Mouse (Mus musculus): ENCODE data around the gene Ube2s. TPM values are rescaled to one million over a fixed set of nuclear protein-coding genes. Genes with fewer than 3 reads are reported as not detected.
A peak's percentile ranks its signal among the peaks of the same experiment; 100 is the strongest.

The Ube2s gene
- polyA plus RNA-seq, 1 experiment from 2014 or later = 292 TPM

DNA sequence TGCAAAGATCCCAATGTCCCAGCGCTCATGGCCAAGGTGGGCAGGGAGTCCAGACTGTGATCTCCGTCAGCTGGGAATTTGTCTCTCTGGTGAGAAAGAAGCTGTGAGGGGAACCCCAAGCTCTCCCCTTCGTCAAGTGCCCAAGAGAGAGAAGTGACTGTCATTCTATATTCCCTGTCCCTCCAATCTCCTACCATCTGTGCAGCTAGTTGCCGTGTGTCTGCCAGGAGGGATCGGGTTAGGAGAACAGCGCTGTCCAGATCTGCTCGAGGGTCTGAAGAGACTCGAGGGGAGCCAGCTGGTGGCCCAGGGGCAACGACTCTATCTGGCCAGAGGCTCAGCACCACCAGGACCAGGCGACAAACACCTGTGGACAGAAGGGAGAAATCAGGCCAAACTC, 36.3 kb downstream of the Ube2s start:
- Histone ChIP-seq H3K4me2 (no peak overlapping the region), H3K4me3 (replicated peaks) (no peak overlapping the region), H3K36me3 (no peaks in the 10 kb centered on the region), H3K9me3 (replicated peaks) (no peaks in the 10 kb centered on the region), H3K4me1 (replicated peaks) (peaks cover 17% of the 10 kb centered on the region), H3K27me3 (peaks cover 83% of the 10 kb centered on the region), H3K9ac (no peak overlapping the region), H3K27ac (no peak overlapping the region)
- DNase-seq (no peak), ATAC-seq (ENCODE audit: low read depth) (no peak)
- WGBS (ENCODE audit: insufficient replicate concordance) = 42% methylated on average over 10 of the region's 10 CpGs

DNA sequence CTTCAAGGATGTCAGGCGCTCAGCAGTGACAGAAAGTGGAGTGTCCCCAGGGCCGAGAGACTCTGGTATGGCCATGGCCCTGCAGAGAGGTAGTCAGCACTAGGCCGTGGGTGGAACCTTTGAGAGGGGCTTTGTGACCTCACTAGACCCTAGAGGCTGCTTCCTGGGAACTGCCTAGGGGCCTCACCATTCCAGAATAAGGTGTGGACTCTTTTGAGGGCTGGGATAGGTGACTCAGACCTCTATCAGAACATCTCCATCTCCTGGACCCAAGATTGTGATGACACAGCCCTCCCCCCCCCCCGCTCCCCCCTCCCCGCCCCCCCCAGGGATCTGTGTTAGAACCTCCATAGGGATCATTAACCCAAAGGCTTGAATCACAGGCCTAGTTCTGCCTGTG, 41.2 kb downstream of the Ube2s start, which contains the start of gene Fam71e2:
TSS of gene Fam71e2 (minus strand) at position 101 of the 400 bp plus-strand sequence.
- no peak within 1 kb of the TSS for H3K4me3 ChIP-seq (replicated peaks)
- no peak for ATAC-seq (ENCODE audit: low read depth)
- no peak within 1 kb of the TSS for H3K9ac ChIP-seq
- peaks cover 47% of the 10 kb centered on the region for H3K27me3 ChIP-seq
- H3K4me1 ChIP-seq (replicated peaks) = no peaks in the 10 kb centered on the region
- H3K9me3 ChIP-seq (replicated peaks) = no peaks in the 10 kb centered on the region
- H3K36me3 ChIP-seq = no peaks in the 10 kb centered on the region
- WGBS (ENCODE audit: insufficient replicate concordance) = 48% methylated on average over 3 of the region's 5 CpGs
- H3K27ac ChIP-seq = no peak within 1 kb of the TSS
- no peak for DNase-seq
- no peak within 1 kb of the TSS for H3K4me2 ChIP-seq

DNA sequence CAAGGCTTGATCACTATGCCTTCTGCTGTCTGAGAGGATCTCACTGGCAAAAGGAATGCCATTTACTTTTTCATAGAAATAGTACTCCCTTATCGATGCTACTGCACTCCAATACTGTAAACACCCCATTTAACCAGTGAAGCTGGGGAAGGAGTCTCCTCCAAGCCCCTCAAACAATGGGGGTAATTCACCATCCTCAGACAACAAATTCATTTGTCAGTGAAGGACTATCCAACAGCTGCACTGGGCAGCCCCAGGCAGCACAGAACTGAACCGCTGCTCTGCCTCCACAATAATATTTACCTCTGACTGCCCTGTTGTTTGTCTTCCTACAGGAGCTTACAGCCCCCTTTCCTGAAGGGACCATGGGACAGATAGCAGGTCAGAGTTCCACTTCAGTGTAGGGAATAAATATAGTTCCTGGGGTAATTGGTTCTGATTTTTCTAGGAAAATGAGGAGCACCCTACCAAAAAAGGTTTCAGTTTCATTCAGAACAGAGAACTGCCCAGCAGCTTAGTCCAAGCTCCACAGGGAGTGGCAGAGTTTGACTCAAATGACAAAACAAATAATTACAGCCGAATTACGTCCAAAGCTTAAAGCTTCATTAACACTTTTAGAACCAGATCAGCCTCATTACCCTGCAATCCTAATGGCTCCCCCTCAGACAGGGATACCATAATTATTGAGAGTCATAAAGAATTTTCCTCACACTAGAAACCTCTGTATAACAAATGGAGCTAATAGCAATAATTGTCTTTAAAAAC, 47.3 kb downstream of the Ube2s start:
- 30% methylated on average over 4 of the region's 4 CpGs for WGBS (ENCODE audit: insufficient replicate concordance)
- Histone ChIP-seq H3K36me3 (no peaks in the 10 kb centered on the region), H3K4me3 (replicated peaks) (no peak overlapping the region), H3K27me3 (peaks cover 40% of the 10 kb centered on the region), H3K27ac (no peak overlapping the region), H3K4me2 (no peak overlapping the region), H3K9me3 (replicated peaks) (no peaks in the 10 kb centered on the region), H3K9ac (0 out of 2 replicates have a peak overlapping the region, but pooled peaks have one; percentile 23), H3K4me1 (replicated peaks) (no peaks in the 10 kb centered on the region)
- no peak for ATAC-seq (ENCODE audit: low read depth)
- no peak for DNase-seq

DNA sequence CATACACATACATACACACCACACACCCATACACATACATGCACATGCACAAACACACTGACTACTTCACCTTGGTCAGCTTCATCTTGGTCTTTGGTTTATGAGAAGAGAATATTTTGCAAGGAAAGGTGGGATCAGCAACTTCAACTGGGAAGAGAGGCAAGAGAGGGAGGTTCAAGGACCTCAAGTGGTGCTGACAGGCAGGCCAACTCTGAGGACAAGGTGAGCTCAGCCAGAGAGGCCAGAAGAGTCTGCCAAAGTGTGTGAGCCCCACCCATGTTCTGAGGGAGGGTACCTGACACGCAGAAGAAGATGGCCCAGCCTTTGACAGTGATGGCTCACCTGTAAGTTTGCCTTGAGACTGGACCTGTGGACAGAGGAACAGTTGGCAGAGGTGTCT, 52.7 kb downstream of the Ube2s start:
- WGBS (ENCODE audit: insufficient replicate concordance) = 50% methylated on average over 1 of the region's 1 CpGs
- no peak for ATAC-seq (ENCODE audit: low read depth)

DNA sequence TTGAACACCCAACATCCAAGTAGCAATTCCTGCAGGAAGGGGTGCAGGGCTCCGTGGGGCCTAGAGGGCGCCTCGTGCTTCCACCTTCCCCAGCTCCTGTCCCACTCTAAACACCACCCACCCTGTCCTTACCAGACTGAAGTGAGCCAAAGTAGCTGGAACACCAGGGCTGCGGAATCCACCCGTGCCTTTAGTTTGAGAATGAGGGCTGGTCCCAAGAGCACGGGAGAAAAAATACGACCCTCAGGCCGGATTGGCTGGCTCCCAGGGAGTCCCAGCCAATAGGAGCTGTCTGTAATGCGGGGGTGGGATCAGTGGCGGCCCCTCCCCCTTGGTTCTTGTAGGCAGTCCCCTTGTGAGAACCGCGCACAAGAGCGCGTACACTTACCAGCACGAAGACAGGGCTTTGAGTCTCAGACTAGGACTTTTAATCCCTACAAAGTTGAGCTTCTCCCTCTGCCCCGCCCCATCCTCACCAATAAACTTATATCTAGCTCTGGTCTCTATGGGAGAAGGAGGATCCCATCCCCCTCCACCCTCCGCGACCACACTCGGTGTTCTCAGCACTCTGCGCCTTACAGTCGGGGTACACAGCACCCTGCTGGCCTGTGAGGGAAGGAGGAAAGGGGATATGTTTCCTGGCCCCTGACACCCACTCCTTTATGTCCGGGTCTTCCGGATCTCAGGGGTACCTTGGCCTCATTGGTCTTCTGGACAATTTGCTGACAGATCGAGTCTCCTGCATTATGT, 59.4 kb downstream of the Ube2s start, which contains the start of gene Cox6b2:
TSS of gene Cox6b2 (minus strand) at position 274 of the 750 bp plus-strand sequence.
- peak; percentile 82 for ATAC-seq (ENCODE audit: low read depth)
- H3K4me3 ChIP-seq (replicated peaks) = peak within 1 kb of the TSS; percentile 71
- H3K9ac ChIP-seq = peak within 1 kb of the TSS; percentile 81
- peaks cover 20% of the 10 kb centered on the region for H3K36me3 ChIP-seq
- H3K27ac ChIP-seq = peak within 1 kb of the TSS; percentile 99
- peak; percentile 92 for DNase-seq
- WGBS (ENCODE audit: insufficient replicate concordance) = 3% methylated on average over 24 of the region's 24 CpGs
- H3K27me3 ChIP-seq = 0 out of 2 replicates have a peak, but pooled peaks cover 2% of the 10 kb centered on the region
- H3K4me2 ChIP-seq = peak within 1 kb of the TSS; percentile 88
- H3K9me3 ChIP-seq (replicated peaks) = no peaks in the 10 kb centered on the region
- peaks cover 53% of the 10 kb centered on the region for H3K4me1 ChIP-seq (replicated peaks)

More for the DNA sequence above, 52.7 kb downstream of the Ube2s start:
- H3K9me3 ChIP-seq (replicated peaks) = no peaks in the 10 kb centered on the region
- H3K27me3 ChIP-seq = peaks cover 34% of the 10 kb centered on the region
- no peak for DNase-seq
- no peak overlapping the region for H3K27ac ChIP-seq
- H3K36me3 ChIP-seq = no peaks in the 10 kb centered on the region
- H3K4me1 ChIP-seq (replicated peaks) = no peaks in the 10 kb centered on the region
- no peak overlapping the region for H3K9ac ChIP-seq
- no peak overlapping the region for H3K4me2 ChIP-seq
- no peak overlapping the region for H3K4me3 ChIP-seq (replicated peaks)

DNA sequence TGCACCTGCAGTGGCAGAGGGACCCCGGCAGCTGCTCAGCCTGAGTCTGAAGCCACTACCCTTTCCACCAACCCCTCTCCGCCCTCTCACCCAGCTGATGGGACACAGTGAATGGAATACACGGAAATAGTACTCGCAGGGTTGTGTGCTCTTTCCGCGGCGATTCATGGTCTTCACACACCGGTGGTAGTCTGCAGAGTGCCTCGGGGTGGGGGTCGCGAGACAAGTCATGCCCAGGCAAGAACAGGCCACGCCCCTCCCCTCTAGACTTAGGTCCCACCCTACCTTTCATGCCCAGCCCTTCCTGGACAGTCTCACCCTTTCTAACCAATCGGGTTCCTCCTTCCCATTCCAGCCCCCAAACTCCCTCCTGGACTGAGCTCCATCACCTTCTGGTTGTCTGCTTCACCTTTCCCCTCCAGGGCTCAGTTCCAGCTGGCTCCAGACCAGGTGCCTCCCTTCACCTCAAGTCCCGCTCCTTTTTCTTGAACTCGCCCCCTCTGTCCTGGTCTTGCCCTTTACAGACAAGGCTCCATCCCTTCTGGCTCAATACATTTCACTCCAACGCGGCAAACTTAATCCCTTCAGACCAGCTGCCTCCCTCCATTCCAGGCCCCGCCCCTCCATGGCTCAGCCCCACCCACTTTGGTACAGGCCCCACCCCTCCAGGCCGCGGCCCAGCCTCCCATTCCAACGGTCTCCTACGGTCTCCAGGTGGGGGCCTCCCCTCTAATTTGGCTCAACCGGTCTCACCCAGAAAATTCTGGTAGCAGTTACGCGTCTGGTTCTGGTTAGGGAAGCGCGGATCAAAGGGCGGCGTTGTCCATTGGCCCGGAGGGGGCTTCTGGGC, 60.2 kb downstream of the Ube2s start:
- H3K27me3 ChIP-seq = no peaks in the 10 kb centered on the region
- no peaks in the 10 kb centered on the region for H3K9me3 ChIP-seq (replicated peaks)
- ATAC-seq (ENCODE audit: low read depth) = peak; percentile 73
- 2% methylated on average over 30 of the region's 30 CpGs for WGBS (ENCODE audit: insufficient replicate concordance)
- H3K9ac ChIP-seq = peak overlapping the region; percentile 81
- H3K27ac ChIP-seq = peak overlapping the region; percentile 99
- DNase-seq = peak; percentile 73
- peak overlapping the region; percentile 71 for H3K4me3 ChIP-seq (replicated peaks)
- peaks cover 20% of the 10 kb centered on the region for H3K36me3 ChIP-seq
- H3K4me1 ChIP-seq (replicated peaks) = peaks cover 61% of the 10 kb centered on the region
- peak overlapping the region; percentile 88 for H3K4me2 ChIP-seq

DNA sequence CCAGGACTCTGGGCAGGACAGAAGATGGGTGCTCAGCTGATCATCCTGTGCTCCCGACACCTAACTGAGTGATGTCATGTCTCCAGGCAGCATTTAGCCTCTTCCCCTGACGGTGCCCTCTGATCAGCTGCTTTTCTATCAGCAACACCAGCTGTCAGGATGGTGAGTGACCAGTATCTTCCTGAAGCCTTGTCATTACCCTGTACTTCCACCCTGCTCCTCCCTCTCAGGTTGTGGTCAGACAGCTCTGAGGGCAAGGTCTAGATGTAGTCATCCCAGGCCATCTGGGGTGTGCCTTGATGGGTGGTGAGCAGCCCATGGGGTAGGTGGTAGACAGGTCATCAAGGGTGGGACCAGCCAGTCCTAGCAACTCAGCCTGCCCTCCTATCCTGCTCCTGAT, 63.2 kb downstream of the Ube2s start:
- Histone ChIP-seq H3K4me2 (peak overlapping the region; percentile 96), H3K9me3 (replicated peaks) (no peaks in the 10 kb centered on the region), H3K36me3 (peaks cover 49% of the 10 kb centered on the region), H3K27ac (peak overlapping the region; percentile 99), H3K9ac (peak overlapping the region; percentile 64), H3K27me3 (no peaks in the 10 kb centered on the region), H3K4me1 (replicated peaks) (peaks cover 92% of the 10 kb centered on the region), H3K4me3 (replicated peaks) (no peak overlapping the region)
- ATAC-seq (ENCODE audit: low read depth) = peak; percentile 15
- WGBS (ENCODE audit: insufficient replicate concordance) = 44% methylated on average over 2 of the region's 2 CpGs
- DNase-seq = peak; percentile 59

DNA sequence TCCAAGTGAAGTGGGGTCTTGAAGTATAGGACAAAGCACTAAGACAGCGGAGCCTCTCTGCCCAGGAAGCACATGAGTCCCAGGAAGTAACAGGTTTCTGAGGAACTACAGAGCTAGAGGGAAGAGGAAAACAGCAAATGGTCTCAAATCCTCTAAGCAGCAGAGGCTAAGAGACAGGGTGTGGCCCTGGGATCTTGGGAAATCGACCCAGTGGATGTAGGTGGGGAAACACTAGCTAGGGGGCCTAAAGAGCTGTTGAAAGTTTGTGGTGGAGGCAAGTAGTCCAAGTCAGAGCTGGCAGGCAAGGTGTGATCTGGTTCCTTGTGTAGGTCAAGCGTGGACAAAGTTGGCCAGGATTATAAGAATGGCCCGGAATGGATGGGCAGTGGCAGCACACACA, 64.1 kb downstream of the Ube2s start:
- H3K27me3 ChIP-seq = no peaks in the 10 kb centered on the region
- peak overlapping the region; percentile 96 for H3K4me2 ChIP-seq
- H3K4me1 ChIP-seq (replicated peaks) = peaks cover 98% of the 10 kb centered on the region
- DNase-seq (no peak), ATAC-seq (ENCODE audit: low read depth) (no peak)
- no peaks in the 10 kb centered on the region for H3K9me3 ChIP-seq (replicated peaks)
- H3K27ac ChIP-seq = peak overlapping the region; percentile 99
- H3K36me3 ChIP-seq = peaks cover 55% of the 10 kb centered on the region
- 69% methylated on average over 4 of the region's 4 CpGs for WGBS (ENCODE audit: insufficient replicate concordance)
- H3K9ac ChIP-seq = peak overlapping the region; percentile 64
- peak overlapping the region; percentile 11; the same call in 1 of the 2 replicates for H3K4me3 ChIP-seq (replicated peaks)

DNA sequence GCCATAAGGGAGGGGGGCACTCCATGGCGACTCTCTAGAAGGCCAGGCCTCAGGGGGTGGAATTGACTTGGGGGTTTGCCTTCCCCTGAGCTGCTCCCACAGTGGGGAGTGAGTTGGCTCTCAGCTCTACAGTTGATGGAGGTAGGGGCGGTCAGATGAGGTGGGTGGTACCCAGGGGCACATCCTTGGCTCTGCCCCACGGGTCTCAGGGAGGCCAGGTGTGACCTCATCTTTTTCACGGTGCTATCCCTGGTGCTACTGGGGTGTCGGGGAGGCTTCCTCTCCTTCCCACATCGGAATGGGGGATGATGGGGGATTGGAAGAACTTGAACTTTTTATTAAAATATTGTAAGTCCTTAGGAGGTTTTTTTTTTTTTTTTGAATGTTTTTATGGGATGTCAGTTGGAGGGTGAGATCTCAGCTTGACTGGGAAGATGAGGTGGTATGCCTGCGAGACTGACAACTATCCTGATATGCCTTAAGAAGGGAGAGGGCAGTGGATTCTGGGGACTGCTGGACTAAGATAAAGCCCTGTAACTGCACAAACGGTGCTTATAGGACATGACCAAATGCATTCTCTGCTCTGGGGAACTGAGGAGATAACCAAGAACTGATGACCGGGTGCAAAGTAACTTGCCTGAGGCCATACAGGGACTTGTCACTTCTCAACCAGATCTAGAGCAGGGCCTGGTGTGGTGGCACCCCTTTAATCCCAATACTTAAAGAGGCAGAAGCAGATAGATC, 65.1 kb downstream of the Ube2s start:
- Histone ChIP-seq H3K27me3 (no peaks in the 10 kb centered on the region), H3K9me3 (replicated peaks) (no peaks in the 10 kb centered on the region), H3K9ac (peak overlapping the region; percentile 76), H3K4me2 (peak overlapping the region; percentile 96), H3K4me1 (replicated peaks) (peaks cover 98% of the 10 kb centered on the region), H3K36me3 (peaks cover 64% of the 10 kb centered on the region), H3K27ac (peak overlapping the region; percentile 99), H3K4me3 (replicated peaks) (peak overlapping the region; percentile 35)
- ATAC-seq (ENCODE audit: low read depth) (peak; percentile 77), DNase-seq (peak; percentile 78)
- 31% methylated on average over 9 of the region's 9 CpGs for WGBS (ENCODE audit: insufficient replicate concordance)

DNA sequence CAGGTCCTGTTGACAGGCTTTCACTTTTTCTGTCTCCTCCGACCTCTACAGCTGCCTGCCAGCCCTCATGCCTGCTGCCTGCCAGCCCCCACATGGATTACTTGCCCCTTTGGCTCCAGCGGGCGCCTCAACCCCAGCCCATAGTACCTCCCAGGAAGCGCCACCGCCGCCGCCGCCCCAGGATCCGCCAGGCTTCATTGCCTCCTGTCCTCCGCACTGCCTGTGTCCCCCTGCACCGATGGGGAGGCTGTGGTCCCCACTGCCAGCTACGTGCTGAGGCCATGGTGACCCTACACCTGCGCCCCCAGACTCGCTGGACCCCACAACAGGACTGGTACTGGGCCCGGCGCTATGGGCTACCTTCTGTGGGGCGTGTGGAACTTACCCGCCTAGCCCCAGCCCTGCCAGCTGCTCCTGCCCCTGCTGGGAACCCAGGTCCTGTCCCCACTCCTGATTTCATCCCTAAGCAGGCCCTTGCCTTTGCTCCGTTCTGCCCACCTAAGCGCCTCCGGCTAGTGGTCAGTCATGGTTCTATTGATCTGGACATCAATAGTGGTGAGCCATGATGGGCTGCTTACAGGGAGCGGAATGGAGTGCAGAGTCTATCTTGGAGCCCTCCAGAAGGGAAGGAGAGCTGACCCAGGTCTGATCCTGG, 65.9 kb downstream of the Ube2s start:
- DNase-seq (peak; percentile 9), ATAC-seq (ENCODE audit: low read depth) (no peak)
- H3K9ac ChIP-seq = peak overlapping the region; percentile 76
- 85% methylated on average over 22 of the region's 22 CpGs for WGBS (ENCODE audit: insufficient replicate concordance)
- H3K9me3 ChIP-seq (replicated peaks) = no peaks in the 10 kb centered on the region
- H3K27ac ChIP-seq = peak overlapping the region; percentile 99
- no peaks in the 10 kb centered on the region for H3K27me3 ChIP-seq
- H3K36me3 ChIP-seq = peaks cover 68% of the 10 kb centered on the region
- peaks cover 98% of the 10 kb centered on the region for H3K4me1 ChIP-seq (replicated peaks)
- peak overlapping the region; percentile 96 for H3K4me2 ChIP-seq
- H3K4me3 ChIP-seq (replicated peaks) = peak overlapping the region; percentile 35
